Mouse (Mus musculus) T-helper 17 cell (primary cell): ENCODE measurements around the gene Eif4ebp2.

Source experiments
- in situ Hi-C, 2 experiments: fragments of 300-600 bp; cut with MboI, MseI; formaldehyde crosslinking; loops; 1 replicate in 1 of 2; 2 replicates in 1 of 2; pipeline ENCODE4 v1.15.1; 2025; ENCODE audit warnings: high pct_unique_total_duplicates in 2 of 2

The Eif4ebp2 gene

GRCm38 (mm10) chr10:61452645-61453044, at the start of gene Eif4ebp2:
Gene Eif4ebp2, minus strand, starts transcription at chr10:61452661.
- in situ Hi-C loops: no loop called here

- in situ Hi-C loops: no loop called here
Measured at GRCm38 (mm10) chr10:61500756-61501155, 48.3 kb upstream of the Eif4ebp2 start.

- in situ Hi-C loops: no loop called here
Measured at GRCm38 (mm10) chr10:61499505-61500466, 47.3 kb upstream of the Eif4ebp2 start.

- in situ Hi-C loops: no loop called here
Measured at GRCm38 (mm10) chr10:61496231-61496630, 43.8 kb upstream of the Eif4ebp2 start.

GRCm38 (mm10) chr10:61495461-61495860, 43.0 kb upstream of the Eif4ebp2 start:
- in situ Hi-C loops: no loop called here

- in situ Hi-C loops: loop anchor here (5.0 kb wide), 1 partner anchor 110 kb away; no protein-coding TSS in a partner anchor
Measured at GRCm38 (mm10) chr10:61492040-61492439, 39.6 kb upstream of the Eif4ebp2 start.

- in situ Hi-C loops: loop anchor here (5.0 kb wide), 1 partner anchor 111 kb away; no protein-coding TSS in a partner anchor
Measured at GRCm38 (mm10) chr10:61491573-61491972, 39.1 kb upstream of the Eif4ebp2 start.

- in situ Hi-C loops: no loop called here
Measured at GRCm38 (mm10) chr10:61488522-61489110, 36.2 kb upstream of the Eif4ebp2 start.

GRCm38 (mm10) chr10:61486551-61487339, 34.3 kb upstream of the Eif4ebp2 start:
- in situ Hi-C loops: no loop called here

- in situ Hi-C loops: no loop called here
Measured at GRCm38 (mm10) chr10:61484801-61485200, 32.3 kb upstream of the Eif4ebp2 start.

- in situ Hi-C loops: no loop called here
Measured at GRCm38 (mm10) chr10:61482771-61483170, 30.3 kb upstream of the Eif4ebp2 start.

GRCm38 (mm10) chr10:61480488-61480887, 28.0 kb upstream of the Eif4ebp2 start:
- in situ Hi-C loops: no loop called here

- in situ Hi-C loops: no loop called here
Measured at GRCm38 (mm10) chr10:61479927-61480326, 27.5 kb upstream of the Eif4ebp2 start.

GRCm38 (mm10) chr10:61479461-61479860, 27.0 kb upstream of the Eif4ebp2 start:
- in situ Hi-C loops: no loop called here

- in situ Hi-C loops: no loop called here
Measured at GRCm38 (mm10) chr10:61476440-61477165, 24.1 kb upstream of the Eif4ebp2 start.

GRCm38 (mm10) chr10:61475594-61476439, 23.4 kb upstream of the Eif4ebp2 start, which contains the start of gene Lrrc20:
Gene Lrrc20, plus strand, starts transcription at chr10:61475801.
- in situ Hi-C loops: no loop called here

- in situ Hi-C loops: no loop called here
Measured at GRCm38 (mm10) chr10:61474344-61474743, 21.9 kb upstream of the Eif4ebp2 start.

GRCm38 (mm10) chr10:61473640-61474039, 21.2 kb upstream of the Eif4ebp2 start:
- in situ Hi-C loops: no loop called here

- in situ Hi-C loops: no loop called here
Measured at GRCm38 (mm10) chr10:61468900-61469299, 16.4 kb upstream of the Eif4ebp2 start.

GRCm38 (mm10) chr10:61466873-61467272, 14.4 kb upstream of the Eif4ebp2 start:
- in situ Hi-C loops: no loop called here
